Mouse (Mus musculus): ENCODE data around the gene Coro2b.

DNA sequence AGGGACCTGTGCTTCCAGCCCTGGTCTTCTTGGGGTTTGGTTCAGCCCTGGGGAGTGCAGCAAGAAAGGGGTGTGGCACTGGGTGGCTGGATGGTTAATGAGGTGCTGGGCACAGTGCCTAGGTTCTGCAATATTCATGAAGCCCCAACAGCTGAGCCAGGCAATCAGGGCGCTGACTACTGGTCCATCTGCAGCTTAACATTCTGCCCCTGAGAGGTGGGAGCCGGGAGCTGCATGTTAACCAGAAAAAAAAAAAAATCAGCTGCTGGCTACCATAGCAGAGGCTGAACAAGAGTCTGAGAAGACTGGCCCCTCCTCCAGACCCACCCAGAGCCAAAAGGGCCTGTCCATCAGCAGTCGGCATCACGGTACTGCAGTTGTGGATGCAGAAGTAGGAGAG is 52.7 kb downstream of the Coro2b start:
- TF ChIP-seq CHD2 (IDR thresholded peaks at IDR 0.05; ENCODE audit: low read depth, low read length) (no peak), ZNF384 (IDR thresholded peaks at IDR 0.05; ENCODE audit: low read depth, low read length) (no peak), HCFC1 (IDR thresholded peaks at IDR 0.05; ENCODE audit: borderline replicate concordance, insufficient read depth, low read length) (no peak), MAFK (IDR thresholded peaks at IDR 0.05; ENCODE audit: insufficient read depth, low read depth, low read length) (no peak)

Measured in ES-E14 (cell line).